Mouse (Mus musculus) lung, embryonic 16.5 days (tissue): ENCODE measurements around the gene Glyr1. TPM values are rescaled to one million over a fixed set of nuclear protein-coding genes. Genes with fewer than 3 reads are reported as not detected.

Experiments used
- ATAC-seq: fragments of 200-750 bp; cut with Nextera tagmentation; 2 replicates; pipeline ENCODE4 v1.8.0; 2017; ENCODE audit warnings: low read depth, mild to moderate bottlenecking, moderate library complexity
- H3K27ac ChIP-seq: fragments of 300-500 bp; sonication (generic); 2 replicates; pipeline ENCODE4 v1.5.1; 2014; ENCODE audit warnings: mild to moderate bottlenecking, control low read depth, low read length
- H3K27me3 ChIP-seq: fragments of 300-500 bp; sonication (generic); 2 replicates; pipeline ENCODE4 v1.6.1; 2014; ENCODE audit warnings: low read depth, low read length, mixed read lengths; ENCODE audit not compliant: control insufficient read depth, insufficient read depth
- H3K36me3 ChIP-seq: fragments of 300-500 bp; sonication (generic); 2 replicates; pipeline ENCODE4 v1.6.1; 2014; ENCODE audit warnings: low read length; ENCODE audit not compliant: control insufficient read depth, insufficient read depth
- H3K4me1 ChIP-seq: fragments of 300-500 bp; sonication (generic); replicated peaks from 2 replicates; pipeline ENCODE4 v1.6.1; 2014; ENCODE audit warnings: low read length, mixed read lengths; ENCODE audit not compliant: control insufficient read depth, insufficient read depth
- H3K4me2 ChIP-seq: fragments of 300-500 bp; sonication (generic); 2 replicates; pipeline ENCODE4 v1.6.1; 2014; ENCODE audit warnings: low read depth, low read length, control low read depth
- H3K4me3 ChIP-seq: fragments of 300-500 bp; sonication (generic); 2 replicates; pipeline ENCODE4 v1.5.1; 2014; ENCODE audit warnings: mild to moderate bottlenecking, low read length, control low read depth
- H3K9ac ChIP-seq: fragments of 300-500 bp; sonication (generic); 2 replicates; pipeline ENCODE4 v1.6.1; 2014; ENCODE audit warnings: low read length, control low read depth
- H3K9me3 ChIP-seq: fragments of 300-500 bp; sonication (generic); 2 replicates; pipeline ENCODE4 v1.6.1; 2016; ENCODE audit warnings: low read length; ENCODE audit not compliant: control insufficient read depth
- WGBS: fragments of 180-500 bp; shearing (Covaris S2); extraction: QIAGEN DNeasy Blood & Tissue Kit; methylation state at CpG from one replicate; pipeline ENCODE4 v1.1.7; 2014; 5-methylcytosine and 5-hydroxymethylcytosine counted together
- polyA plus RNA-seq: library from polyadenylated mRNA; unstranded; fragments of >200 nt; fragmentation: Nextera tagmentation; extraction: Ambion mirVana; gene quantifications from 2 replicates; pipeline ENCODE4 v1.2.1, GENCODE M21; 2015

Glyr1 gene
- polyA plus RNA-seq: 145 and 150 TPM in 2 replicates

DNA sequence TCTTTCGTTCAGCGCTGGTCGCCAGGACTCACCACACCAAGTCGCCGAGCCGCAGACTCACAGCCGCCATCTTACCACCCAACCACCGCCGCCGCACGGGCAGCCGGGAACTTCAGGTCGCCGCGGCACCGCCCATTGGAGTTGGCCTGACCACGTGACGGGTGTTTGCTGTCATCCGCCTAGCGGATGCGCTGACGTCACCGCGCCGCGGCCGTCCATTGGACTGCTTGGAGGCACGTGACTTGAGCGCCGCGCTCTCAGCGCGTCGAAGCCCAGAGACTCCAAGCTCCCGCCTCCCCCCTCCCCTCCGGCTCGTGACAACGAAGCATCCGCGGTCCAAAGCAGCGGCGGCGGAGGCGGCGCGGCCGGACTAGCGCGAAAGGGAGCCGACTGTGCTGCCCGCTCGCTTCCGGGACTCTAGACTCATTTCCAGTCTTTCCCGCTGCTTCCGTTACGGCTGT, at the start of gene Glyr1, which contains the start of gene Ubn1:
Gene Glyr1 (minus strand): TSS at position 90 of the 461 bp plus-strand sequence.
Gene Ubn1 (plus strand): TSS at position 284 of the 461 bp plus-strand sequence.
- Histone ChIP-seq H3K27ac (peak within 1 kb of the TSS; percentile 99), H3K4me1 (peaks cover 19% of the 10 kb centered on the region), H3K9me3 (no peaks in the 10 kb centered on the region), H3K4me2 (peak within 1 kb of the TSS; percentile 95), H3K36me3 (peaks cover 21% of the 10 kb centered on the region), H3K9ac (peak within 1 kb of the TSS; percentile 96), H3K27me3 (no peaks in the 10 kb centered on the region), H3K4me3 (peak within 1 kb of the TSS; percentile 81)
- WGBS: under 1% methylated on average over 52 of the region's 56 CpGs
- peak; percentile 99 for ATAC-seq

DNA sequence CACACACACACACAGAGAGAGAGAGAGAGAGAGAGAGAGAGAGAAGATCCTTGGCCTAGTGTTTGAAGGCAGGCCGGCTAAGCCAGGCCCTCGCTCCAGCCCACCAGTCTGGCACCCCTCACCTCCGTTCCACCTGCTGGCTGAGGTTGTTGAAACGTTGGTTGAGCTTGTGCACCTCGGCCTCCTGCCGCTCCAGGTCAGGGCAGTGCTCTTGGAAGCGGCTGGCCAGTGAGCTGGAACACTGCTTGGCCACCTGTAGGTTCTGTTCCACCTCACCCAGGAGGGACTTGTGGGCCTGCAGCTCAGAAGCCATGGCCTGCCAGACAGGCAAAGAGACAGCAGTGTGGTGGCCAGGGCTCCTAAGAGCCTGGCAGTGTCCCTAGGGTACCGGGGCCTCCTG, 46.8 kb upstream of the Glyr1 start:
- Histone ChIP-seq H3K9ac (no peak overlapping the region), H3K36me3 (no peaks in the 10 kb centered on the region), H3K4me1 (no peaks in the 10 kb centered on the region), H3K9me3 (no peaks in the 10 kb centered on the region), H3K27ac (no peak overlapping the region), H3K4me3 (no peak overlapping the region), H3K4me2 (no peak overlapping the region), H3K27me3 (no peaks in the 10 kb centered on the region)
- no peak for ATAC-seq
- 79% methylated on average over 8 of the region's 8 CpGs for WGBS

GRCm38 (mm10) chr16:5093285-5093684, 43.6 kb upstream of the Glyr1 start:
- Histone ChIP-seq H3K4me3 (no peak overlapping the region), H3K27me3 (no peaks in the 10 kb centered on the region), H3K36me3 (peaks cover 3% of the 10 kb centered on the region; the same call in 1 of the 2 replicates), H3K27ac (no peak overlapping the region), H3K4me1 (no peaks in the 10 kb centered on the region), H3K9me3 (no peaks in the 10 kb centered on the region), H3K9ac (no peak overlapping the region), H3K4me2 (no peak overlapping the region)
- 59% methylated on average over 5 of the region's 5 CpGs for WGBS
- ATAC-seq: no peak

GRCm38 (mm10) chr16:5089021-5089420, 39.4 kb upstream of the Glyr1 start:
- ATAC-seq: no peak
- Histone ChIP-seq H3K27ac (no peak overlapping the region), H3K4me3 (no peak overlapping the region), H3K36me3 (peaks cover 35% of the 10 kb centered on the region), H3K9me3 (no peaks in the 10 kb centered on the region), H3K4me1 (no peaks in the 10 kb centered on the region), H3K27me3 (no peaks in the 10 kb centered on the region), H3K4me2 (no peak overlapping the region), H3K9ac (no peak overlapping the region)
- 52% methylated on average over 10 of the region's 10 CpGs for WGBS

DNA sequence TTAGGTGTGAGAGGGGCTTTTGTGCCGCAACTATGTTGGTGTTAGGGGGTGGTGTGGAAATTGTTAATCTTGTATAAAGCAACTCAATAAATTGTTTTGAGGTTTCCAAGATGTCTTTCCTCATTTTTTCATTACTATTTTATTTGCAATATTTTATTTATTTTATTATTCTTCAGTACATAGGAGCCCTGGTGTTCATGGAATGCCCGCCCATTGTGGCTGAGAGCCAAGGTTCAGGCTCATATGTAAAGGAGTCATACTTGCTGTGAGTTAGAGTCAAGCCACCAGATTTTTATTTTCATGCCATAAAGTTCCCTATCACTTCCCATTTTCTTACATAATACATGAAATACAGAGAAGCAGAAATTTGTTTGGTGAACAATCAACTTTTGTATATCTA, 36.5 kb upstream of the Glyr1 start:
- Histone ChIP-seq H3K27me3 (no peaks in the 10 kb centered on the region), H3K9me3 (no peaks in the 10 kb centered on the region), H3K4me1 (no peaks in the 10 kb centered on the region), H3K27ac (no peak overlapping the region), H3K4me2 (no peak overlapping the region), H3K9ac (no peak overlapping the region), H3K4me3 (no peak overlapping the region), H3K36me3 (peaks cover 55% of the 10 kb centered on the region)
- ATAC-seq: no peak
- WGBS: 92% methylated on average over 2 of the region's 2 CpGs

- no peaks in the 10 kb centered on the region for H3K27me3 ChIP-seq
- H3K27ac ChIP-seq: no peak overlapping the region
- no peak overlapping the region for H3K9ac ChIP-seq
- no peak overlapping the region for H3K4me2 ChIP-seq
- H3K4me3 ChIP-seq: no peak overlapping the region
- 86% methylated on average over 4 of the region's 4 CpGs for WGBS
- no peak for ATAC-seq
- peaks cover 56% of the 10 kb centered on the region for H3K36me3 ChIP-seq
- H3K9me3 ChIP-seq: no peaks in the 10 kb centered on the region
- no peaks in the 10 kb centered on the region for H3K4me1 ChIP-seq
Observed at GRCm38 (mm10) chr16:5085196-5085595, 35.5 kb upstream of the Glyr1 start.

- Histone ChIP-seq H3K4me3 (no peak overlapping the region), H3K4me2 (no peak overlapping the region), H3K4me1 (no peaks in the 10 kb centered on the region), H3K9ac (no peak overlapping the region), H3K27me3 (no peaks in the 10 kb centered on the region), H3K9me3 (no peaks in the 10 kb centered on the region), H3K27ac (no peak overlapping the region), H3K36me3 (peaks cover 60% of the 10 kb centered on the region)
- ATAC-seq: no peak
- WGBS: 87% methylated on average over 5 of the region's 5 CpGs
Observed at GRCm38 (mm10) chr16:5074341-5074740, 24.7 kb upstream of the Glyr1 start.

- Histone ChIP-seq H3K4me2 (no peak overlapping the region), H3K4me1 (no peaks in the 10 kb centered on the region), H3K36me3 (peaks cover 52% of the 10 kb centered on the region), H3K27ac (no peak overlapping the region), H3K4me3 (no peak overlapping the region), H3K9ac (no peak overlapping the region), H3K9me3 (no peaks in the 10 kb centered on the region), H3K27me3 (no peaks in the 10 kb centered on the region)
- 92% methylated on average over 7 of the region's 7 CpGs for WGBS
- ATAC-seq: no peak
Observed at GRCm38 (mm10) chr16:5071974-5072373, 22.3 kb upstream of the Glyr1 start.

DNA sequence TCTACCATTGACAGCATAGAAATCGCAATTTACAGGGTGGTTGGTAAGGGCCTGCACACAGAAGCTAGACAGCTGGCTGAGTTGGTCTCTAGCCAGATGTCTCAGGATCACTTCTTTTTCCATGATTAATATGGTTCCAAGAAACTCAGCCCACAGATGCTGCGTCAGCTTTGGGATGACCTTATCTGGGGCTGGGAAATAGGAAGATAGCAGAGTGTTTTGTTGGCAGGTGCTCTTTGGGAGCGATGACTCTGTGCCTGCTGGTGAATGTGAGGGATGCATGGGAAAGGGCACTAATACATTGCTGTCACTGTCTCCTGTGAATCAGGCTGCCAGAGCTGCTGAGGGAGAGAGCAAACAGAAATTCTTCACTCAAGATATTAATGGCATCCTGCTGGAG, 20.7 kb upstream of the Glyr1 start:
- no peaks in the 10 kb centered on the region for H3K27me3 ChIP-seq
- no peak overlapping the region for H3K4me3 ChIP-seq
- H3K36me3 ChIP-seq: peaks cover 46% of the 10 kb centered on the region
- H3K4me1 ChIP-seq: no peaks in the 10 kb centered on the region
- no peak for ATAC-seq
- 68% methylated on average over 3 of the region's 3 CpGs for WGBS
- no peak overlapping the region for H3K27ac ChIP-seq
- H3K9ac ChIP-seq: no peak overlapping the region
- H3K9me3 ChIP-seq: no peaks in the 10 kb centered on the region
- no peak overlapping the region for H3K4me2 ChIP-seq

DNA sequence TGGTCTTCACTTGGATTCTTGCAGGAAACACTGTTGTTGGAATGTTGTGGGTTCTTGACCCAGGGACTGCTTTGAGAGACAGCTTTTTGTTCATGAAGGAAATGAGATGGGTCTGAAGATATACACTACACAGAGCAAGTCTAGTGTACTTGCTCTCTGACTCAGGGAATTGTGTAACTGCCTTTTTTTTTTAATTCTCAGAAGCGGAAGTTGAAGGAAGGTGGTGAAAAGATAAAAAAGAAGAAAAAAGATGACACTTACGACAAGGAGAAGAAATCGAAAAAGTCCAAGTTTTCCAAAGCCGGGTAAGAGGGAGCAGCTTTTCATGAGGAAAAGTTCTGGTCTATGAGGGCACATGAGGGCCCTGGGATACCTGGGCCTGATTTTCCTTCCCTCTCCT, 13.8 kb upstream of the Glyr1 start:
- Histone ChIP-seq H3K4me1 (no peaks in the 10 kb centered on the region), H3K36me3 (peaks cover 40% of the 10 kb centered on the region), H3K27me3 (no peaks in the 10 kb centered on the region), H3K9me3 (no peaks in the 10 kb centered on the region), H3K27ac (no peak overlapping the region), H3K9ac (no peak overlapping the region), H3K4me2 (no peak overlapping the region), H3K4me3 (no peak overlapping the region)
- no peak for ATAC-seq
- 91% methylated on average over 4 of the region's 4 CpGs for WGBS
